Mouse (Mus musculus) embryo, embryonic 11 days (tissue): ENCODE results near the gene Cers2.

Experiments used
- DNase-seq: peaks from one replicate; pipeline ENCODE4 v3.0.0-alpha.2; 2015

Gene Cers2

DNA sequence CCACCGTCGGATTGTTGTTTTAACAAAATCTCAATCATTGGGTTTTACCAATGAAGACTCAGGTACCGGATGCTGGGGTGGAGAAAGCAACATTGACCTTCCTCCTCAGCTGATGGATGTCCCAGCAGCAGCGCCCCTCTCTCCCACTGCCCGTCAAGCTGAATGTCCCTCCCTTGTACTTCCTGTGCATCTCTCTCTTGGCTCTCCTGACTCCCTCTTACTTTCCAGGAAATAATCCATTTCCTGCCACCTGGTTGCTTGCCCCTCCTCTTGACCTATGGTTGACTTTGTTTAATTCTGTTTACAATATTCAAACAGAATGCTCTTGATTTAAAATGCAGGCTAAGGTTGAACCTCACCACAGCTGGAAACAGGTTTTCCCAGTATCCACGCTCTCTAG, 24.4 kb upstream of the Cers2 start:
- DNase-seq, result no peak

DNA sequence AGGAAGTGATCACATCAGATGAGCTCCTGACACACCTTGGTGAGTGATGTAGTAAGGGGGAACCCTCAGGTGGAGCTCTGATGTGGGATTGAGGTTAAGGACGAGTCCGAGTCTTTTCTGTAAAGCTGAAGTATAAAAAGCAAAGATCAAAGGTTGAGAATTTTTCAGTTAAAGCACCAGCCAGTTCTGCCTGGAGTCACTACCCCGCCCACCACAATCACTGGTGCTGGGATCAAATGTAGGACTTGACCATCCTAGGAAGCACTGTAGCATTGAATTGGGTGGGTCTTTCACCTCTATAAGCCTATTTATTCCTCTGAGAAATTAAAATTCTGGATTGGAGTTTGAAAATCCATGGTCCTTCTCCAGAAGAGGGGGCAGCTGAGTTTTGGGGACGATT, 23.6 kb upstream of the Cers2 start:
- DNase-seq, result no peak

DNA sequence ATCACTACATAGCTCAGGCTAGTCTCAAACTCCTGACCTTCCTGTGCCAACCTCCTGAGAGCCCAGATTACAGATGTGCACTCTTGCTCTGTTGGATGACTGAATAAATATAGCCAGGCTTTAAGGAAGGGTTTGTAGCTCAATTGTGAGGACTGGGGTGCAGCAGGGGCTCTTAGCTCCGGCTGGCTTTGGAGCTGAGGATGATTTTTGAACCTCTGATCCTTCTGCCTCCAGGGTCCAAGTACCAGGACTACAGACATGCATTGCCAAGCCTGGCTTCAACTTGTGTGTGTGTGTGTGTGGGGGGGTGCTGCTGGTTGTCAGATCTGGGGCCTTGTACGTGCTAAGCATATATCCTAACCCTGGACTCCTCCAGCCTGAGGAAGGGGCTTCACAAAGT, 21.7 kb upstream of the Cers2 start:
- no peak for DNase-seq

DNA sequence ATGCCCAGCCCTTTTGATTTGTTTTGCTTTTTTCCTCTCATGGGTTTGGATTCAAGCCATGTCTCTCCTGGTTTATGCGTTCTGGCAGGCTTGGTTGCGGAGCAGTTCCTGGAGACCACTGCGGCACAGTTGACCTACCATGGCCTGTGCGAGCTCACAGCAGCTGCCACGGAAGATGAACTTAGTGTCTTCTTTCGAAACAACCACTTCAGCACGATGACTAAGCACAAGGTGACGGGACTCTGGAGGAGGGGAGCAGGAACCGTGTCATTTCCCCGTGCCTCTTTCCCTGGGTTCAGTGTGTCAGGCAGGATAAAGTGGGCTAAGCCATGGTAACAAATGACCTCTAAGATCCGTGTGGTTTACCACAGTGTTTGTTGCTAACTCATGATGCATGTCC, 21.1 kb upstream of the Cers2 start:
- DNase-seq, result no peak

DNA sequence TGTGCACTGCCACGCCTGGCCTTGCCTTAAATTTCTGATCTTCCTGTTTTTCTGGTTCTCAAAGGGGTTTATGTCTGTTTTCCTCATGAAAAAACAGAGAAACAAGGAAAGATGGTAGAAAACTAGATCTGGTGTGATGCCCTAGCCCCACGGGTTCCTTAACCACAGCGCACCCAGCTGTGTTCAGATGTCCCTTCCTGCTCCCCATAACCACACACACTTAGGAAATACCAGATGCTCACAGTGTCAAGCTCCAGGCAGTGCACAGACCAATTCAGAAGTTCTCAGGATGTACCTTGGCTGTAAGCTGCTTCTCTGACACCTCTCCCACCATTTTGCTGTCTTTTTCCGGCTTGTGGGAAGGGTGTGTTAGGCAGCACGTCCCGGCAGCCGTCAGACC, 20.3 kb upstream of the Cers2 start:
- DNase-seq, result no peak

DNA sequence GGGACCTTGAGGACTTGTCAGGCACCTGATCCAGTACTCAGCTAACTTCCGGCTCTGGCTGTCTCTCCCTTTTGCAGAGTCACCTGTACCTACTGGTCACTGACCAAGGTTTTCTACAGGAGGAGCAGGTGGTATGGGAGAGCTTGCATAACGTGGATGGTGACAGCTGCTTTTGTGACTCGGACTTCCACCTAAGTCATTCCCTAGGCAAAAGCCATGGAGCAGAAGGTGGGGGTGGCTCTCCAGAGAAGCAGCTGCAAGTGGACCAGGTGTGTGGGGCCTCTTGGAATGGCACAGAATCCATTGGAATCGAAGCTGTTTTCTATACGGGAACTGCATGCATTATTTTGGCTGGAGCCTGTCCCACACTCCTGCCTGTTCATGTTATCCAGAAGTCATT, 19.9 kb upstream of the Cers2 start:
- DNase-seq, result no peak

DNA sequence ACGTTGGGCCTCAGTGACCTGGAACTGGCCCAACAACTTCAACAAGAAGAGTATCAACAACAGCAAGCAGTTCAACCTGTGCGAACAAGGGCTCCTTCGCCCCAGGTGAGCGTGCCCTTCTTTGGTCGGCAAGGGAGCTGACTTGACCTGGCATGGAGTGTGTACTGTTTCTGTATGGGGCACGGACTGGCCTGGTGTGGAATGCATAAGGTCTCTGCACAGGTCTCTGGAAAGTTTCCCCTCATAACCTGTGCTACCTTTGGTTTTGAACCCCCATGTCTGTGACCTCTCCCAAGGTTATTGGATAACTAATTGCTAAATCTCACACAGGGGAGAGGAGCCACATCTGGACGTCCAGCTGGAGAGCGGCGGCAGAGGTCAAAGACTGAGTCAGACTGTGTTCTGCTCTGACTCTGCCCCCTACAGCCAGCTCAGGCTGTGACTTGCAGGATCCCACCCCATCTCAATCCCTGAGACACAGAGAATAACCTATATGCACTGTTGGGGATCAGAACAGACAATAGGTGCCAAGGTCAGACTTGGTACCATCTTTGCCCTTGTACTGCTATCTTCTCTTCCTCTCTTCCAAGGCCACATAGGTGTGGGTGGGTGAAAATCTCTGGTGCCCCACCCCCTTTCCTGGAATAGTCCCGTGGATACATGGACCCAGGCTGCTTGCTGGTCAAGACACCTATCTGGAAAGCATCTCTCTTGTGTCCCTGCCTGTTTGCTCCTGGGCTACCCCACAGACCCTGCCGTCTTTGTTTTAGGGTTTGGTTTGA, 19.1 kb upstream of the Cers2 start:
- DNase-seq, result no peak

DNA sequence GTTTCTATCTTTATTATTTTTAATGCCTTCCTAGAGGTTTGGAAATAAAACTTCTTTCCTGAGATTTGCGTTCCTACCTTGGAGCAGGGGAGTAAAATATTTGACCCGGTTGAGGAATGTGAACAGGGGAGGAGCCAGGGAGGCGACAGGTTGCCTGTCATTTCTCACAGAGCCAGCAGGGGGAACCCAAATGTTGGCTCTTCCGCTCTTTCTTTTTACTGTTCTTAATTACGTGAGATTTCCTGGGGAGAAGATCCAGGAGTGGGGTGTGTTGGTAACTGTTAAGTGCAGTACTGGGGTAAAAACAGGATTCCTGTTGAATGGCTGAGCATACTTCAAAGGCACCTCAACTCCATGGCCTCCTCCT, 18.5 kb upstream of the Cers2 start:
- peak; percentile 74 for DNase-seq

DNA sequence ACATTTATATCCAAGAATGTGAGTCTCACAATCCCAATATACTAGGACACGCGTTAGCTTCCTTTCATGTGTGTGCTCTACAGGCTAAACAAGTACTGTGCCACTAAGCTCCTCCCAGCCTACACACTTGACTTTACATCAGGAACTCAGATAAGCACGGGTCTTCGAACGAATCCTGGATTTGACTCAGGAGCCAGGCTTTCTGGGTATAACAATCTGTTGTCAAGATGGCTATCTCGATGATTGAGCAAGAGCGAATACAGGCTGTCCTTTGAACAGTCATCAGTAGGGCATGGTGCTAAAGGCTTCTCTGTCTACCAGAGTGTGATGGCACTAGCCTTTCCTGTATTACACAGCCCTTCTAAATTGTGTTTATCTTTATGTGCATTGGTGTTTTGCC, 16.6 kb upstream of the Cers2 start:
- DNase-seq, result no peak

DNA sequence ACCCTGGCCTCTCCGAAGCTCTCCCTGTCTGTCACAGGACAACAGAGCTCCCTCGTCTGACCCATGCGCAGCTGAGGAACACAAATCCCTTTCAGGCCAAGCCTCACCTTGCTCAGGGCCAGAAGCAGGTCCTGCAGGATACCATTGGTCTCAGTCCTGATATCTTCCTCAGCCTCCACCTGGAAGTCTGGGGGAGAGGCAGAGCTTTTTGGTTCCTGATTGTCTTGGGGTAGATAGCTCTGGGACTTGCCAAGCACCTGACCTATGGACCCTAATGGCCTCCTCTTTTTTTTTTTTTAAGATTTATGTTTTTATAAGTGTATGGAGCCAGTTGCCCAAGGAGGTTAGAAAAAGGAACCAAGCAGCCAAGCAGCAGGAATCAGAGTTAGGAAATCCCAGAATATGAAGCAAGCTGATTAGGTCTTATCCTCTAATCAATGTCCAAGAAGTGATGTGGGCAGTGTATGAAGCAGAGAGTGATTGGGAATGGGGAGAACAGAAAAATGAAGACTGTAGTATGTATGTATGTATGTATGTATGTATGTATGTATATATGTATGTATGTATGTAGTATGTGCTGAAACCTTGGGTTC, 13.3 kb upstream of the Cers2 start:
- no peak for DNase-seq

DNA sequence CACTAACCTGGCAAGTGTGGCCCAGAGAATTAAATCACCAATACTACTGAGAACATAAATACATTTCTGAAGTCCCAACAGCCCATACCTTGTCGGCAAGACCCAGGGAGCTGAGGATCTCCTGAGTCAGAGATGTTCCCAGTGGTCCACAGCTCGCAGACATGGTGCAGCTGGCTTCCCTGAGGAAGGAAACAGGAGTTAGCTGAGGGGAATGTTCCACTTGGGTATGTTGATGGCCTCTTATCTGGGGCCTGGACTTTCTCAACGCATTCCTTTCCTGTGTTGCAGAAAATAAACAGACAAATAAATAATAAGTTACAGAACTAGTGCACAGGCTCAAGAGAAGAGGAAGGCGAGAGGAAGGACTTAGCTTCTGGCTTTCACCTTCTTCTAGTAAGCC, 8.3 kb upstream of the Cers2 start:
- no peak for DNase-seq

DNA sequence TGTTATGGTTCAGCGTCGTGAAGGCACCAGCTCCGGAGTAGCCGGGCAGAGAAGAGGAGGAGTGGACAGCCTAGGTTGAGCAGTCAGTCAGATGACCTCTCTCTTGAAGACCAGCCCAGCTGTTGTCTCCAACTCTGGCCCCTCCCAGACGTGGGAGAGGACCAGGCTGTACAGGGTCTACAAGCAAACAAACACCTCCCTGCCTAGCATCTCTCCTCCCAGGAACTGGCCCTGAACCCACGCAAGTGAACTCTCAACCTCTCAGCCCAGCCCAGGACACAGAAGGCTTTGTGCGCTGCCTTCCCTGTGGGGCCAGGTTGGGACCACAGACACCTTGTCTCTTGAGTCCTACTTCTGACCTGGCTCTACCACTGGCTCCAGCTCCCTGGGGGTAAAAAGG, 7.5 kb upstream of the Cers2 start, which contains the start of gene Anxa9:
Gene Anxa9 (minus strand): TSS at position 77 of the 400 bp plus-strand sequence.
- no peak for DNase-seq

DNA sequence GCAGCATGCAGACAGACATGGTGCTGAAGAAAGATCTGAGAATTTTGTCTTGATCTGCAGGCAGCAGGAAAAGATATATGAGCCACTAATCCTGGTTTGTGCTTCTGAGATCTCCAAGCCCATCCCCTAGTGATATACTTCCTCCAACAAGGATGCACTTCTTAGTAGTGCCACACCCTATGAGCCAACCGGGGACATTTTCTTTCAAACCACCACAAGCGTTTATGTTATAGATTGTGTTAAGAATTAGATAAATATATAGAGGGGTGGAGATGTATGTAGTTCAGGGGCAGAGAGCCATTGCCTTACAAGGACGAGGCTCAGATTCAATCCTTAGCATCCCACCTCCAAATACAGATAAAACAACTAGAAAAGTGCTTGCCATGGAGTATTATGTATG, 4.1 kb upstream of the Cers2 start:
- no peak for DNase-seq

DNA sequence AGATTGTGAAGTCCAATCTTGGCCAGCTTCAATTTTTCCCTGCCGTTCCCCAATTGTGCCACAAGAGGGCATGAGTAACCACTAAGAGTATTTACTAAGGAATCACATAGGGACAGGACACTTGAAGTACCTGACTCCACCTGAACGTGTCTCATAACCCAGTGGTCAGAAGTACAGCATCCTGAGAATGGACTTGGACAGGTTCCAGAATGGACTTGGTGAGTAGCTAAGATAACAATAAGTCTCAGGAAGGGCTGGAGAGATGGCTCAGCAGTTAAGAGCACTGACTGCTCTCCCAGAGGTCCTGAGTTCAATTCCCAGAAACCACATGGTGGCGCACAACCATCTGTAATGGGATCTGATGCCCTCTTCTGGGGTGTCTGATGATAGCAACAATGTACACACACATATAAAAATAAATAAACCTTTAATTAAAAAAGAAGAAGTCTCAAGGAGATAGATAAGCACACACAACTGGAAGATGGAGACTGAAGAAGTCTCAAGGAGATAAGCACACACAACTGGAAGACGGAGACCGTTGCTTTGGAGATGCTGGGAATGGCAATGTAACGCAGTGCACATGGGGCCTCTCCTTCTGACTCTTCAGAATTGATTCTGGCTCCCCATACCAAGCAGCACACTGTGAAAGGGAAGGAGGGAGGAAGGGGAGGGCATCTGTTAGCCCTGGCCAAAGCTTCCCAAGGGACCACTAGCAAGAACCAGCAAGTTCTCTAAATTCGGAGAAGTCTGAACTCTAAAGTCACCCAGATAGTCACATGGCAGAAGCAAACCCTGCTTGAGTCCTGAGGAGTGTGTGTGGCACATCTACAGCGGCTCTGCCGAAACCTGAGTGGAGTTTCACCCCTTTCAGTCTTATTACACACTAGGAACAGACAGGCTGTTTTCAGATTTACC, 3.4 kb upstream of the Cers2 start:
- peak; percentile 73 for DNase-seq

DNA sequence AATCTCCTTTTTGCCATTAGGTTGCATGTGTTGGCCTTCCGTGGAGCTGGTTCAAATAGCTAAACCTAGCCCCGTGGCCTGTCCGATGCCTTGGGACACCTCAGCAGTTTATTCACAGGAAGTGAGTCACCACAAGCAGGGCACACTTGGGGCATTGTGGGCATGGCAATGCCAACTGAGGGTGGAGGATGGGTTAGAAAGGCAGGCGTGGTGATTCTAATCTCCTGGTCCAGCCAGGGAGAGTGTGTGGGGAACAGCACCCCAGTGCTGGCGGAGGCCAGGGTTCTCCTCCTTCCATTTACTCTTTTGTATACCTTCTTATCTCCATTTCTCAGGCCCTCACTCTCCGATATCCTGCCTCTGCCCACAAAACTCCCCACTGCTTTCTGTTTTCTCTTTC, 2.0 kb upstream of the Cers2 start:
- DNase-seq, result no peak

DNA sequence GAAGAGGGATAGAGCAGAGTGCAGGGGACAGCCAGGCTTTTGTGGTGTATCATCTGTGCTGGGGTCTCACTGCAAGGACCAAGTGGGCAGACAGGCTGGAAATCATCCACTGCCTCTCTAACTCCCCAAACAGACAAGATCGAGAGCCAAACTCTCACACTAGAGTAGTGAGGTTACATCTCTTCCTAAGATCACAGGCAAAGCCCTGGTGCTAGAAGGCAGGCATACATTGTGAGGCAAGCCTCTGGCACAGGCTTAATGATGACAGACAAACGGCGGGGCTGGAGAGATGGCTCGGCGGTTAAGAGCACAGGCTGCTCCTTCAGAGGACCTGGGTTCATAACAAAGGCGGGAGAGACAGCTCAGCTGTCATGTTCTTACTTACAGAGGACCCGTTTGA, 1.1 kb upstream of the Cers2 start:
- DNase-seq, result no peak

DNA sequence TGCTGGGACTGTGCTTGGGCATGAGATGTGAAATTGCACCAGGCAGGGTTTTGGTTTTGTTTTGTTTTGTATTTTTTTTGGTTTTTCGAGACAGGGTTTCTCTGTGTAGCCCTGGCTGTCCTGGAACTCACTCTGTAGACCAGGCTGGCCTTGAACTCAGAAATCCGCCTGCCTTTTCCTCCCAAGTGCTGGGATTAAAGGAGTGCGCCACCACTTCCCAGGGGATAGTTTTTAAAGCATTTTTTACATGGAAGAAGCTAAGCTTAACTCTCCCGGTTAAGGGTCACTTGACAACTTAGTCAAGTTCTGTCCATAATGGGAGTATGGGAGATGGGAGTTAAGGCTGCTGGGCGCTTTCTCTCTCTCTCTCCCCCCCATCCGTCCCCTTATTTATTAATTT, 516 bp upstream of the Cers2 start:
- no peak for DNase-seq

DNA sequence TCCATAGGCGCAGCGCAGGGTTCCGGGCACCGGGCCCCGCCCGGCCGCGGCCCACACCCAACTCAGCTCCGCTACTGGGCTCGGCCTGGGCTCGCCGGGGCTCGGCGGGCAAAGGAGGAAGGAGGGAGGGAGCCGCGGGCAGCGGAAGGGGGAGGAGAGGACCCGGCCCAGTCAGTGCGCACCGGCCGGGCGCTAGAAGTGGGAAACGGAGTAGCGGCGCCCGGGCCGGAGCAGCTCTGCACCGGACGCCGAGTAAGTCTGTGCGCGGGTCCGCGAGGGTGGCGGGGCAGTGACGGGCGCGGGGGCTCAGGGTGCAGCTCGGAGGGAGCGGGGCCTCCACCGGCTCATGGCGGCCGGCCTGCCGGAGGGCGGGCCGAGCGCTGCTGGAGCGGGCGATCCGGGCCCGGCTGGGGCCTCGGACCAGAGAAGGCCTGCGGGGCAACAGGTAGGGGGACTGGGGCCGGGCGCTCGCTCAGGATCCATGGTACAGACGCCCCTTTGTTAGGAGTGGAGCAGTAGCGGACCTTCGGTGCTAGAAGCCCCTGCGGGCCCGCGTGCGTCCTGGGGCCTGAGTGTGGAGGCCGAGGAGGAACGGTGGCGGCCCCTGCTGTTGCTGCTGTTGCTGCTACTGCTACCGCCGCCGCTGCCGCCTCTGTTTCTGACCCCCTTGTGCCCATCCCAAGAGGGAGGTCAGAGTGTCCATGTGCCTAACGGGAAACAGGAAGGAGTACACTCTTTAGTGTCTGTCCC, 678 bp downstream of the Cers2 start:
- peak; percentile 93 for DNase-seq

DNA sequence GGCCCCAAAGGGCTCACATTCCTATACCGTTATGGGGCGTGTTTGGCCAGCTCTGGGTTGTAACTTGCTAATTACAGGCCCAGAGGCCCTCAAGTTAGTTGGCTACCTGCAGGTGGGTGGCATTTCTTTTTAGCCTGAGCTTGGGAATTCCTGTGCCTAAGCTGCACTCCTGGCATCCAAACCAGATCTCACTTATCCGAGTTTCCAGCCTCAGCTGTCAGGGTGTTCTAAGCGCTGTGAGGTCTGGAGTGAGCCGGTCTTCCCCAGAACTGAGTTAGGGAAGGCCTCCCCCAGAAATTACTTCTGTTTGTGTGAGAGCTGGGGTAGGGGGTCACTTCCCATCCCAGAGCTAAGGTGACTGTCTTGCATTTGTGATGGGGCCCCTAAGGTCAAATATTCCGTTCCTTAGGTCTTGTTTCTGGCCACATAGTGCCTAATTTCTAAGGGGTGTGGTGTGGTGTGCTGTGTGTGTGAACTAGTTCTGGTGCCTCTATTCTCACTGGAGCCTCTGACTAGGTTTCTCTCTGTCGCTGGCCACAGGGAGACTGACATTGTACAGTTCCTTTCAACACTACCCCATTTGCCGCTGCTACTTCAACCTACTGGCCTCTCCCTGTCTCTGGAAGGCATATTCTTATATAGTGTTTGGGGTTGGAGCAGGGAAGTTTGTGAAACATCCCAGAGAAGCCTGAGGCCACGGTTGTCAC, 1.4 kb downstream of the Cers2 start:
- no peak for DNase-seq

DNA sequence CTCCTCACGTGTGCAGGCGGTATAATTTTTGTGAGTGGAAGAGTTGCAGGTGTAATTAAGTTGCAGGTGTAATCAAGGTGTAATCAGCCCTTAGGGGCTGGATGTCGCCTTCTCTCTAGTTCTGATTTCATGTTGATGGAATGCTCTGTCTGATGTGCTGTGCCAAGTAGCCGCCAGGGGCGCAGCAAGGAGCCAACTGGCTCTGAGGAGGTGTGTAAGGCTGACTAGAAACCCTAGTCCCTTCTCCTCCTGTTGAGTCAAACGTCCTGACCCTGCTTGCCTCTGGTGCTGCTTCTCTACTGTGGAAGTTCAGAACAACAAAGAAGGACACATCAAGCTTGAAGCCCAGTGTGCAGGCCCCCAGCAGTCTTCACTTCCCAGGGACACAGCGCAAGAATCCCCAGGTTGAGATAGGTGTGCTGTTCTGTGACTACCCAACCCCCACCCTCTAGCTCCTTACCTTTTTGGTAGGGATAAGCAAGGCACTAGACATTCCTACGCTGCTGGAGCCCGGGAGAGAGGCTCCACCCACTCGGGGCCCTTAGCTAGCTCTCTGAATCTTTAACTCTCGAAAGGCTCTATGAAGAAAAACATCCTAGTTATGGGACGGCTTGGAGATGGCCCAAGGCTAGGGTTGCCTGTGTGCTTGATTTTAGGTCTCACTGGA, 3.0 kb downstream of the Cers2 start:
- DNase-seq, result peak; percentile 81

DNA sequence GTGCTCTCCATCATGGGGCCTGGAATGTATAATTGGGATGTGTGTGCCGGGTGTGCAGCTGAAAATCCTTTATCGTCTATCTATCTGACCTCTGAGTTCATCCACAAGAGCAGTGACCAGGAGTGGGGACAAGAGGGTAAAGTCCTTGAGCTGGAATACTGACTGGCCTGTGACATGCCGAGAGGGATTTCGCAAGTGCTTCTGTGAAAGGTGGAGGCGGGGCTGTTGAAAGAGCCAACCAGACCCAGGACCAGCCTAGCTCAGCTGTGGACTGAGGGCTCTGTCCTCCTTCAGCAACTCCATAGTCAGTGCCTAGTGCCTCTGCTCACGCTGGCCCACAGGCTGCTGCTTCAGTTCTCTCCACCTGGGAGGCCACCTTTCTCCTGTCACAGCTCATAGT, 4.0 kb downstream of the Cers2 start:
- no peak for DNase-seq

DNA sequence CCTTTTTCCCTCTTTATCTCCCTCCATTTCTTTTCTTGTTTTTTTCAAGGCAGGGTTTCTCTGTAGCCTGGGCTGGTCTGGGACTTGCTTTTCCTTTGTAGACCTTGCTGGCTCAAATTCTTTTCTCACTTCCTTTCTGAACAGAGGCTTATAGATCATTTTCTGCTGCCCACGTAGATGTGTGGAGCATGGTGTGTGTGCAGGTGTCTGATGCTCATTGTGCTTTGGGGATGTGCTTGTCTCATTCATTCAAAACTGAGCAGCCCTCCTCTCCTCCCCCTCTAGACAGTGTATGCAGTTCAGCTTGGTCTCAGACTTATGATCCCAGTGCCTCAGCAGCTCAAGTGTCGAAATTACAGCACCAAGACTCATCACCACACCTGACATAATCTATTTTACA, 4.5 kb downstream of the Cers2 start:
- no peak for DNase-seq
